Mouse (Mus musculus) lung, embryonic 14.5 days (tissue): Measurements from ENCODE around the gene Pbx4. TPM values are rescaled to one million over a fixed set of nuclear protein-coding genes. Genes with fewer than 3 reads are reported as not detected.

Source experiments
- ATAC-seq: fragments of 200-750 bp; cut with Nextera tagmentation; 2 replicates; pipeline ENCODE4 v1.8.0; 2017; ENCODE audit warnings: mild to moderate bottlenecking, moderate TSS enrichment, moderate library complexity; ENCODE audit not compliant: insufficient read depth
- DNase-seq: peaks from one replicate; pipeline ENCODE4 v3.0.0-alpha.2; 2015
- H3K27ac ChIP-seq: fragments of 300-500 bp; sonication (generic); 2 replicates; pipeline ENCODE4 v1.5.1; 2014; ENCODE audit warnings: low read depth, mild to moderate bottlenecking, moderate library complexity
- H3K27me3 ChIP-seq: fragments of 300-500 bp; sonication (generic); 2 replicates; pipeline ENCODE4 v1.6.1; 2014; ENCODE audit warnings: low read length, control low read depth; ENCODE audit not compliant: insufficient read depth
- H3K36me3 ChIP-seq: fragments of 300-500 bp; sonication (generic); 2 replicates; pipeline ENCODE4 v1.6.1; 2014; ENCODE audit warnings: control low read depth; ENCODE audit not compliant: insufficient read depth
- H3K4me1 ChIP-seq: fragments of 300-500 bp; sonication (generic); 2 replicates; pipeline ENCODE4 v1.6.1; 2014; ENCODE audit warnings: antibody characterized with exemption, control low read depth; ENCODE audit not compliant: insufficient read depth
- H3K4me2 ChIP-seq: fragments of 300-500 bp; sonication (generic); 2 replicates; pipeline ENCODE4 v1.6.1; 2014; ENCODE audit warnings: mild to moderate bottlenecking
- H3K4me3 ChIP-seq: fragments of 300-500 bp; sonication (generic); 2 replicates; pipeline ENCODE4 v1.5.1; 2014; ENCODE audit warnings: low read depth, low read length
- H3K9ac ChIP-seq: fragments of 300-500 bp; sonication (generic); 2 replicates; pipeline ENCODE4 v1.6.1; 2014
- H3K9me3 ChIP-seq: fragments of 300-500 bp; sonication (generic); 2 replicates; pipeline ENCODE4 v1.6.1; 2016; ENCODE audit warnings: low read depth, low read length, control low read depth
- CTCF ChIP-seq: IDR thresholded peaks from 2 replicates; pipeline ENCODE4 v1.5.1; 2016; ENCODE audit warnings: antibody characterized with exemption, low read depth
- WGBS: fragments of 180-500 bp; shearing (Covaris S2); extraction: QIAGEN DNeasy Blood & Tissue Kit; methylation state at CpG from one replicate; pipeline ENCODE4 v1.1.7; 2014; 5-methylcytosine and 5-hydroxymethylcytosine counted together
- polyA plus RNA-seq: library from polyadenylated mRNA; unstranded; fragments of >200 nt; fragmentation: Nextera tagmentation; extraction: Ambion mirVana; gene quantifications from 2 replicates; pipeline ENCODE4 v1.2.1, GENCODE M21; 2014

The Pbx4 gene
- polyA plus RNA-seq, 1 experiment from 2014 or later = 7.1 TPM

GRCm38 (mm10) chr8:69826371-69826770 is 5.9 kb upstream of the Pbx4 start:
- WGBS = 91% methylated on average over 12 of the region's 12 CpGs
- no peak overlapping the region for H3K4me3 ChIP-seq
- H3K9me3 ChIP-seq = no peaks in the 10 kb centered on the region
- no peaks in the 10 kb centered on the region for H3K4me1 ChIP-seq
- DNase-seq (no peak), ATAC-seq (no peak)
- peaks cover 19% of the 10 kb centered on the region; the same call in 1 of the 2 replicates for H3K36me3 ChIP-seq
- H3K4me2 ChIP-seq = no peak overlapping the region
- no peak for TF ChIP-seq CTCF
- no peak overlapping the region for H3K27ac ChIP-seq
- no peaks in the 10 kb centered on the region for H3K27me3 ChIP-seq
- H3K9ac ChIP-seq = no peak overlapping the region

DNA sequence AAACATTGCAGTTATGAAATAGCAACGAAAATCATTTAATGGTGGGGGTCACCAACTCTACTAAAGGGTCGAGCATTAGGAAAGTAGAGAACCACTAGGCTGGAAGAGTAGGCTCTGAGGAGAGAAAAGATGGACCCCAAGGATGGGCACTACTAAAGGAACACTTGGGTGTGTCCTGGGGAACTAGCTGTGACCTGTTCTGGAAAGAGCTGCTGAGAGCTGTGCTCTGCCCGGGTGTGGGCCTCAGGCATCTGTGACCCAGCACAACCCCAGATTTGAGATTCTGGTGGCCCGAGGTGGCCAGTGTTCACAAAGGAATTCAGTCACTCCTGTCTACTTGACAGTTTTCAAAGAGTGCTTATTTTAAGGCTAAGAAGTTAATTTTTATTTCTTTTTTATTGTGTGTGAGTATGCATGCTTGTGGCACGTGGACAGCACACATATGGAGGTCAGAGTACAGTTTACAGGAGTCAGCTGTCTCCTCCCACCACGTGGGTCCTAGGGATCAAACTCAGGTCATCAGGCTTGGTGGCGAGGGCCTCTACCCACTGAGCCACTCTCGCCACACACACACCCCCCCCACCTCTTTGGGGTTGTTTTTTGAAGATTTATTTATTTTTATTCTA is 4.9 kb downstream of the Pbx4 start:
- Histone ChIP-seq H3K27ac (no peak overlapping the region), H3K27me3 (no peaks in the 10 kb centered on the region), H3K4me3 (no peak overlapping the region), H3K4me2 (no peak overlapping the region), H3K36me3 (no peaks in the 10 kb centered on the region), H3K9ac (no peak overlapping the region), H3K4me1 (no peaks in the 10 kb centered on the region), H3K9me3 (no peaks in the 10 kb centered on the region)
- DNase-seq (no peak), ATAC-seq (no peak)
- WGBS = 53% methylated on average over 8 of the region's 8 CpGs
- TF ChIP-seq CTCF = no peak

DNA sequence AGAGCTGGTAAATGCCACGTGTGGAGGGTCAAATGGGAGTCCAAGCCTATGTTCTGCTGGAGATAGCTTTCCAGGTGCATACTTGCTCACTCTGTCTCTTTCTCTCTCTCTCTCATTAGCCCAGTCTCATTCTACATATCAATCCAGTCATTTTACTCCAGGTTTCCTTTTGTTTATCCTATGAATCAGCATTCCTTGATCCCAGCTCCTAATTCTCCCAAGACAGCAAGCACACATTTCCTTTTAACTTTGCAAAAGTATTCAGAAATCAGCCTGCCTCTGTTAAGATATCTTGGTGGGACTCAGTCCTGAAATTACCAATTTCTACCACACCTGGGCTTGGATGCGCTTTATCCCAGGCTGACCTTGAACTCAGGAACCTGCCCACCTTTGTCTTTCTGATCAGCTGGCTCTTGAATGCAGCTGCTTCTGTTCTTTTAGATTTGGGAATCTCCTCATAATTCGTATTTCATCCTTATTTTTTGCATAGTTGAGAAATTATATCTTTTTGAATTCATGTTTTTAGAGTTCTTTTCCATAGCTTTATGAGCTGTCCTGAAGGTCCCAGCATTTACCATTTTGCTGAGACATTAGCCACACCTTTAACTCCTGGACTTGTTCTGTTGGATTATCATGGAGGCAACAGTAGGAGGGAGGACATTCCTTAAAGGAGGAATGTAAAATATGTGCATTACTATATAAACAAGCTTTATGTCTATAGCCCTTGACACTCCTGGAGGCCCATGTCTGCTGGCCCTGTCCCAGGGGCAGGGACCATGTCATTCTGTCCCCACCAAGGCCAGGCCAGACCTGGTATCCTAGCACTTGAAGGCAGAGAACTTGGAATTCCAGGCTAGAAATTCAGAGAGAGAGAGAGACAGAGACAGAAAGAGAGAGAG is 15.1 kb downstream of the Pbx4 start:
- DNase-seq (peak; percentile 5), ATAC-seq (0 out of 2 replicates have a peak, but pooled peaks have one; percentile 38)
- H3K4me2 ChIP-seq = no peak overlapping the region
- no peaks in the 10 kb centered on the region for H3K36me3 ChIP-seq
- 65% methylated on average over 3 of the region's 3 CpGs for WGBS
- H3K4me1 ChIP-seq = no peaks in the 10 kb centered on the region
- H3K27me3 ChIP-seq = no peaks in the 10 kb centered on the region
- TF ChIP-seq CTCF = no peak
- H3K9me3 ChIP-seq = no peaks in the 10 kb centered on the region
- H3K27ac ChIP-seq = no peak overlapping the region; the same call in 1 of the 2 replicates
- 0 out of 2 replicates have a peak overlapping the region, but pooled peaks have one; percentile 2 for H3K9ac ChIP-seq
- H3K4me3 ChIP-seq = no peak overlapping the region

DNA sequence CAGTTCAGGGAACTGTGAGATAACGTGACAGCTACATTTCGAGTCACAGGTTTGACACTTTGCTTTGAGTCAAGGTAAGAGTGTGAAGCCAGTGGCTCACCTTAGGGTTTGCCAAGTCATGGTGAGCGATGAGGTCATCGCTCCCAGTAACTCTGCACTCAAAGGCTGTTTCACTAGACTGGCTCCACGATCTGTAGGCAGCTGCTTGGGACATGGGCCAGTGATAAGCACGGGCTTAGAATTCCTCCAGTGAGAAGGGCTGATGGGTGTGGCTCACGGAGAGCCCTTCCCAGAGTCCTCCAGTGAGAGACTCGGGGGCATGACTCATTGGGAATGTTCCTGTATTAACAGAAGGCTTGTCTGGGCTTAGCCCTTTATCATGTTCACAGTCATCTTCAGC is 16.7 kb downstream of the Pbx4 start:
- Histone ChIP-seq H3K4me2 (no peak overlapping the region), H3K9me3 (no peaks in the 10 kb centered on the region), H3K27ac (no peak overlapping the region), H3K36me3 (no peaks in the 10 kb centered on the region), H3K27me3 (no peaks in the 10 kb centered on the region), H3K4me1 (no peaks in the 10 kb centered on the region), H3K9ac (no peak overlapping the region), H3K4me3 (no peak overlapping the region)
- WGBS = 56% methylated on average over 8 of the region's 8 CpGs
- ATAC-seq (peak; percentile 64), DNase-seq (peak; percentile 39)
- TF ChIP-seq CTCF = no peak

DNA sequence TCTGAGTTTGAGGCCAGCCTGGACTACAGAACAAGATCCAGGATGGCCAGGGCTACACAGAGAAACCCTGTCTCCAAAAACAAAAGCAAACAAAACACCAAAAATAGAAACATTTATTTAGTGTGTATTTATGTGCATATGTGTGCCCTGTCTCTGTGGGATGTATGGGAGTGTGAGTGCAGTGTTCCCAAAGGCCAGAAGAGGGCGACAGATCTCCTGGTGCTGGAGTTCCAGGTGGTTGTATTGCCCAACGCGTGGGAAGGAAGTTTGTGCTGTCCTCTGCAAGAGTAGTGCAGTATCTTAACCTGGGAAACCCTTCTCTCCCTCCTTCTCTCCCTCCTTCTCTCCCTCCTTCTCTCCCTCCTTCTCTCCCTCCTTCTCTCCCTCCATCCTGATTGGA is 17.6 kb downstream of the Pbx4 start:
- Histone ChIP-seq H3K27ac (no peak overlapping the region), H3K9ac (no peak overlapping the region), H3K36me3 (no peaks in the 10 kb centered on the region), H3K9me3 (no peaks in the 10 kb centered on the region), H3K27me3 (no peaks in the 10 kb centered on the region), H3K4me3 (no peak overlapping the region), H3K4me1 (no peaks in the 10 kb centered on the region), H3K4me2 (no peak overlapping the region)
- WGBS = 38% methylated on average over 3 of the region's 3 CpGs
- DNase-seq (peak; percentile 37), ATAC-seq (no peak)
- peak; percentile 54 for TF ChIP-seq CTCF

- Histone ChIP-seq H3K4me2 (no peak overlapping the region), H3K36me3 (no peaks in the 10 kb centered on the region), H3K27me3 (no peaks in the 10 kb centered on the region), H3K4me3 (no peak overlapping the region), H3K9ac (no peak overlapping the region), H3K27ac (no peak overlapping the region), H3K4me1 (no peaks in the 10 kb centered on the region), H3K9me3 (no peaks in the 10 kb centered on the region)
- no peak for TF ChIP-seq CTCF
- DNase-seq (no peak), ATAC-seq (no peak)
- 68% methylated on average over 7 of the region's 7 CpGs for WGBS
Measured at GRCm38 (mm10) chr8:69850926-69851506, 18.7 kb downstream of the Pbx4 start.

GRCm38 (mm10) chr8:69853869-69854268 is 21.6 kb downstream of the Pbx4 start:
- Histone ChIP-seq H3K4me3 (no peak overlapping the region), H3K4me2 (no peak overlapping the region), H3K9me3 (no peaks in the 10 kb centered on the region), H3K27me3 (no peaks in the 10 kb centered on the region), H3K9ac (no peak overlapping the region), H3K4me1 (no peaks in the 10 kb centered on the region), H3K27ac (no peak overlapping the region), H3K36me3 (no peaks in the 10 kb centered on the region)
- 91% methylated on average over 10 of the region's 10 CpGs for whole genome bisulfite sequencing
- no peak for TF ChIP-seq CTCF
- DNase-seq (no peak), ATAC-seq (no peak)
